Mouse (Mus musculus) forebrain, embryonic 11.5 days (tissue): Measurements from ENCODE around the gene Slc25a27. TPM values are rescaled to one million over a fixed set of nuclear protein-coding genes. Genes with fewer than 3 reads are reported as not detected.

ENCODE experiments used
- ATAC-seq: fragments of 200-750 bp; cut with Nextera tagmentation; replicated peaks from 2 replicates; pipeline ENCODE4 v1.8.0; 2017; ENCODE audit warnings: moderate TSS enrichment; ENCODE audit not compliant: low FRiP score
- DNase-seq: peaks from one replicate; pipeline ENCODE4 v3.0.0-alpha.2; 2017; ENCODE audit warnings: low spot score
- H3K27ac ChIP-seq: fragments of 300-500 bp; sonication (generic); 2 replicates; pipeline ENCODE4 v1.5.1; 2014; ENCODE audit warnings: low read depth, low read length
- H3K27me3 ChIP-seq: fragments of 300-500 bp; sonication (generic); 2 replicates; pipeline ENCODE4 v1.6.1; 2014; ENCODE audit warnings: mild to moderate bottlenecking, low read length, mixed read lengths; ENCODE audit not compliant: control insufficient read depth, insufficient read depth
- H3K36me3 ChIP-seq: fragments of 300-500 bp; sonication (generic); 2 replicates; pipeline ENCODE4 v1.6.1; 2014; ENCODE audit warnings: mild to moderate bottlenecking, low read length, moderate library complexity, mixed read lengths; ENCODE audit not compliant: control insufficient read depth, insufficient read depth
- H3K4me1 ChIP-seq: fragments of 300-500 bp; sonication (generic); replicated peaks from 2 replicates; pipeline ENCODE4 v1.6.1; 2014; ENCODE audit warnings: low read length, mixed read lengths; ENCODE audit not compliant: control insufficient read depth, insufficient read depth
- H3K4me2 ChIP-seq: fragments of 300-500 bp; sonication (generic); 2 replicates; pipeline ENCODE4 v1.6.1; 2014; ENCODE audit warnings: low read depth, mild to moderate bottlenecking, low read length, moderate library complexity, mixed read lengths; ENCODE audit not compliant: severe bottlenecking
- H3K4me3 ChIP-seq: fragments of 300-500 bp; sonication (generic); 2 replicates; pipeline ENCODE4 v1.5.1; 2014; ENCODE audit warnings: low read depth, low read length
- H3K9ac ChIP-seq: fragments of 300-500 bp; sonication (generic); 2 replicates; pipeline ENCODE4 v1.6.1; 2014; ENCODE audit warnings: low read length
- H3K9me3 ChIP-seq: fragments of 300-500 bp; sonication (generic); 2 replicates; pipeline ENCODE4 v1.6.1; 2016; ENCODE audit warnings: low read length, mixed read lengths; ENCODE audit not compliant: control insufficient read depth
- WGBS: fragments of 180-500 bp; shearing (Covaris S2); extraction: QIAGEN DNeasy Blood & Tissue Kit; methylation state at CpG from one replicate; pipeline ENCODE4 v1.1.7; 2014; 5-methylcytosine and 5-hydroxymethylcytosine counted together
- polyA plus RNA-seq: library from polyadenylated mRNA; unstranded; fragments of >200 nt; fragmentation: Nextera tagmentation; extraction: Ambion mirVana; gene quantifications from 2 replicates; pipeline ENCODE4 v1.2.1, GENCODE M21; 2014

Slc25a27 gene
- 56.6 and 60.9 TPM in 2 replicates for polyA plus RNA-seq

- Histone ChIP-seq H3K4me3 (peak within 1 kb of the TSS; percentile 91), H3K36me3 (peaks cover 3% of the 10 kb centered on the region; the same call in 1 of the 2 replicates), H3K9ac (peak within 1 kb of the TSS; percentile 84), H3K4me2 (peak within 1 kb of the TSS; percentile 68), H3K9me3 (no peaks in the 10 kb centered on the region), H3K27me3 (no peaks in the 10 kb centered on the region), H3K27ac (no peak within 1 kb of the TSS), H3K4me1 (peaks cover 3% of the 10 kb centered on the region; the same call in 1 of the 2 replicates)
- ATAC-seq = peak; percentile 97
- peak; percentile 92 for DNase-seq
- WGBS = under 1% methylated on average over 40 of the region's 41 CpGs
These were observed at the start of gene Slc25a27 for GRCm38 (mm10) chr17:43666576-43667289. TSS of gene Slc25a27 (minus strand) at chr17:43667214.

GRCm38 (mm10) chr17:43716601-43717000 lies 49.6 kb upstream of the Slc25a27 start:
- 74% methylated on average over 7 of the region's 7 CpGs for WGBS
- no peaks in the 10 kb centered on the region for H3K4me1 ChIP-seq
- no peak overlapping the region for H3K4me2 ChIP-seq
- no peak overlapping the region for H3K9ac ChIP-seq
- no peak overlapping the region for H3K4me3 ChIP-seq
- no peak overlapping the region for H3K27ac ChIP-seq
- no peaks in the 10 kb centered on the region for H3K36me3 ChIP-seq
- no peaks in the 10 kb centered on the region for H3K27me3 ChIP-seq
- H3K9me3 ChIP-seq = no peaks in the 10 kb centered on the region
- ATAC-seq (no peak), DNase-seq (no peak)

GRCm38 (mm10) chr17:43714191-43714590 lies 47.2 kb upstream of the Slc25a27 start:
- Histone ChIP-seq H3K27ac (no peak overlapping the region), H3K9me3 (no peaks in the 10 kb centered on the region), H3K27me3 (no peaks in the 10 kb centered on the region), H3K9ac (no peak overlapping the region), H3K4me3 (no peak overlapping the region), H3K36me3 (no peaks in the 10 kb centered on the region), H3K4me2 (no peak overlapping the region), H3K4me1 (no peaks in the 10 kb centered on the region)
- ATAC-seq = no peak
- 86% methylated on average over 3 of the region's 3 CpGs for WGBS
- DNase-seq = no peak

- Histone ChIP-seq H3K36me3 (no peaks in the 10 kb centered on the region), H3K27ac (no peak overlapping the region), H3K9ac (no peak overlapping the region), H3K4me3 (no peak overlapping the region), H3K27me3 (no peaks in the 10 kb centered on the region), H3K4me1 (no peaks in the 10 kb centered on the region), H3K9me3 (no peaks in the 10 kb centered on the region), H3K4me2 (no peak overlapping the region)
- ATAC-seq (no peak), DNase-seq (no peak)
- WGBS = 90% methylated on average over 7 of the region's 7 CpGs
These were observed 44.7 kb upstream of the Slc25a27 start for GRCm38 (mm10) chr17:43711557-43712352.

GRCm38 (mm10) chr17:43707254-43707653 lies 40.2 kb upstream of the Slc25a27 start:
- no peak for DNase-seq
- WGBS = 82% methylated on average over 3 of the region's 3 CpGs
- H3K4me2 ChIP-seq = no peak overlapping the region
- H3K4me3 ChIP-seq = no peak overlapping the region
- no peak overlapping the region for H3K27ac ChIP-seq
- H3K9me3 ChIP-seq = no peaks in the 10 kb centered on the region
- no peaks in the 10 kb centered on the region for H3K36me3 ChIP-seq
- H3K4me1 ChIP-seq = no peaks in the 10 kb centered on the region
- no peak overlapping the region for H3K9ac ChIP-seq
- no peaks in the 10 kb centered on the region for H3K27me3 ChIP-seq
- ATAC-seq = no peak

- H3K27ac ChIP-seq = no peak overlapping the region
- no peak overlapping the region for H3K4me3 ChIP-seq
- DNase-seq (no peak), ATAC-seq (no peak)
- H3K4me2 ChIP-seq = no peak overlapping the region
- 92% methylated on average over 3 of the region's 3 CpGs for WGBS
- no peaks in the 10 kb centered on the region for H3K9me3 ChIP-seq
- no peak overlapping the region for H3K9ac ChIP-seq
- no peaks in the 10 kb centered on the region for H3K36me3 ChIP-seq
- H3K4me1 ChIP-seq = no peaks in the 10 kb centered on the region
- H3K27me3 ChIP-seq = no peaks in the 10 kb centered on the region
These were observed 39.7 kb upstream of the Slc25a27 start for GRCm38 (mm10) chr17:43706749-43707148.

GRCm38 (mm10) chr17:43704216-43704930 lies 37.4 kb upstream of the Slc25a27 start:
- Histone ChIP-seq H3K27ac (no peak overlapping the region), H3K9me3 (no peaks in the 10 kb centered on the region), H3K4me2 (no peak overlapping the region), H3K36me3 (no peaks in the 10 kb centered on the region), H3K4me3 (no peak overlapping the region), H3K9ac (no peak overlapping the region), H3K27me3 (no peaks in the 10 kb centered on the region), H3K4me1 (no peaks in the 10 kb centered on the region)
- no peak for DNase-seq
- ATAC-seq = no peak
- 89% methylated on average over 12 of the region's 12 CpGs for WGBS

GRCm38 (mm10) chr17:43701060-43701459 lies 34.0 kb upstream of the Slc25a27 start:
- Histone ChIP-seq H3K27me3 (no peaks in the 10 kb centered on the region), H3K9me3 (no peaks in the 10 kb centered on the region), H3K4me1 (no peaks in the 10 kb centered on the region), H3K9ac (no peak overlapping the region), H3K4me2 (no peak overlapping the region), H3K36me3 (no peaks in the 10 kb centered on the region), H3K4me3 (no peak overlapping the region), H3K27ac (no peak overlapping the region)
- ATAC-seq = 0 out of 2 replicates have a peak, but pooled peaks have one; percentile 18
- WGBS = 73% methylated on average over 6 of the region's 6 CpGs
- peak; percentile 75 for DNase-seq
